Mouse (Mus musculus): ENCODE results near the gene Grk3. TPM values are rescaled to one million over a fixed set of nuclear protein-coding genes. Genes with fewer than 3 reads are reported as not detected.

The Grk3 gene
- total and polyA plus RNA-seq, 2 experiments from 2014 or later = 12.3 to 33.8 TPM

DNA sequence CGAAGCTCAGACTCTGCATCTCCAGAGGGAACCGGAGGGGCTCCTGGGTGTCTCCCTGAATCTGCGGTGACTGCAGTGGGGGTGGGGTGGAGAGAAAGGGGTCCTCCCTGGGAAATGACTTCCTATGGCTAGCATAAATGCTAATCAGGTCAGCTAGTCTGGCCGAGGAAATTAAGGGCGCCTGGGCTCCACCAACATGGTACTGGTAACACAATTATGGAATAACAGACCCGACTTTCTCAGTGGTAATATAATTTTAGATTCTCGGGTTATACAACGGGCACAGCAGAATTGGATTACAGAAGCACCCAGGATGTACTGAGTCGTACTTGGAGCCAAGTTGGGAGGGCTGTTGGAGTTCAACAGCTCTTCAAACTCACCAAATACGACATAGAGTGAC, 79.0 kb downstream of the Grk3 start:
- no peak for TF ChIP-seq CTCF (IDR thresholded peaks at IDR 0.05; ENCODE audit: low read depth)
- Histone ChIP-seq H3K4me2 (ENCODE audit: low read depth, low read length) (no peak overlapping the region), H3K27ac (ENCODE audit: low read depth) (no peak overlapping the region), H3K4me3 (ENCODE audit: low read depth, low read length) (no peak overlapping the region), H3K9ac (replicated peaks; ENCODE audit: low read depth, low read length) (no peak overlapping the region), H3K9me3 (replicated peaks; ENCODE audit: control insufficient read depth, low read length) (no peaks in the 10 kb centered on the region), H3K27me3 (ENCODE audit: control insufficient read depth, insufficient read depth, low read length) (no peaks in the 10 kb centered on the region), H3K36me3 (replicated peaks; ENCODE audit: control insufficient read depth, insufficient read depth, low read length) (peaks cover 4% of the 10 kb centered on the region; the same call in 1 of the 2 replicates), H3K4me1 (ENCODE audit: control insufficient read depth, insufficient read depth) (peaks cover 27% of the 10 kb centered on the region)
- WGBS = 53% methylated on average over 10 of the region's 10 CpGs
- ATAC-seq (ENCODE audit: insufficient read depth, low read depth) (no peak), DNase-seq (ENCODE audit: low spot score) (no peak)

DNA sequence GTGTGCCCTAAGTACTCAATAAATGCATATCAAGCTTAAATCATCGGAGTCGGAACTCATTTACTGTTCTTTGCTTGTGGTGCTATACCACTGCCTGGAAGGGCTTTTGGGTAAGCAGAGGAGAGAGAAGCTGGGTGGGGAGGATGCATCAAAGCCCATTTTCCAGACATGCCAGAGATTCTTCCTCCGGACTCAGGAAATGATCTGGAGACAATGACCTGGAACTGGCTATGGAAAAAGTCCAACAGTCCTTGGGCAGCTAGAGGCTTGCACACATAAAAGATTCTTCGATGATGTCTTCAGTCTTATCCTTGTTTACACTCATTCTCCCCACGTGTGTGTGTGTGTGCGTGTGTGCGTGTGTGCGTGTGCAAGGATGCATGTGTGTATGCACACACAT, 80.2 kb downstream of the Grk3 start:
- H3K4me1 ChIP-seq (ENCODE audit: control insufficient read depth, insufficient read depth) = peaks cover 27% of the 10 kb centered on the region
- no peaks in the 10 kb centered on the region; the same call in 1 of the 2 replicates for H3K36me3 ChIP-seq (replicated peaks; ENCODE audit: control insufficient read depth, insufficient read depth, low read length)
- DNase-seq (ENCODE audit: low spot score) = no peak
- no peaks in the 10 kb centered on the region for H3K27me3 ChIP-seq (ENCODE audit: control insufficient read depth, insufficient read depth, low read length)
- H3K4me2 ChIP-seq (ENCODE audit: low read depth, low read length) = no peak overlapping the region
- H3K27ac ChIP-seq (ENCODE audit: low read depth) = no peak overlapping the region
- ATAC-seq (ENCODE audit: insufficient read depth, low read depth) = no peak
- H3K9me3 ChIP-seq (replicated peaks; ENCODE audit: control insufficient read depth, low read length) = no peaks in the 10 kb centered on the region
- TF ChIP-seq CTCF (IDR thresholded peaks at IDR 0.05; ENCODE audit: low read depth) = no peak
- no peak for TF ChIP-seq EP300 (IDR thresholded peaks at IDR 0.05; ENCODE audit: low read depth)
- no peak overlapping the region for H3K4me3 ChIP-seq (ENCODE audit: low read depth, low read length)
- no peak overlapping the region for H3K9ac ChIP-seq (replicated peaks; ENCODE audit: low read depth, low read length)
- WGBS = 82% methylated on average over 8 of the region's 8 CpGs

DNA sequence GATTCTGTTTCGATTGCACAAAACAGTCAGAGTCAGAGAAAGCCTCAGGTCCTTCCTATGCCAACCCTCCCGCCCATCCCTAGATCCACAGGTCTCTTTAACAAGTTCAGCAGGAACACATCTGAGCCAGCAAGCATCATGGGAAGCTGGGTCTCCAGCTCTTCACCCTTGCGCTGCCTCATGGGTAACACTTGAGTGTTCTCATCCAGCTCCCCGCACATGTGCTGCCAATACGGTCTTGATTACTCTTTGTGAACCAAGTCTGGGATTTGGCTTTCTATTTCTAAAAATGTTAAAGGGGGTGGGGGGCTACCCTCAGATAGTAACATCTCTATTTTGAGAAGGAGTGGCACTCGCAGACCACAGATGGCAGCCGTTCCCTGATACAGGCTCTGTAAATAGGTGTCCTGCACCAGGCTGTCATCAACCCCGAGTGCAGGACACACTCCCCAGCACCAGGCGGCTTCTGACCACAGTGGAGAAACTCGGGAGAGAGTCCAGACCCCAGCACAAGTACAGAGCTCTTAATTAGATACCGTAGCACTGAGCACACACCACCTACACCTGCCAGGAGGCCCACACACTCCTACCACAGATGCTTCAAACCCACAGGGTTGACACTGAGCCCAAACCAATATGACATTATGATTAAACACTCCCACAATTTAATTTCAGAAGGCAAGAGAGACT, 82.6 kb downstream of the Grk3 start:
- peaks cover 30% of the 10 kb centered on the region for H3K4me1 ChIP-seq (ENCODE audit: control insufficient read depth, insufficient read depth)
- 38% methylated on average over 11 of the region's 11 CpGs for WGBS
- H3K27me3 ChIP-seq (ENCODE audit: control insufficient read depth, insufficient read depth, low read length) = no peaks in the 10 kb centered on the region
- peak overlapping the region; percentile 52 for H3K27ac ChIP-seq (ENCODE audit: low read depth)
- H3K9ac ChIP-seq (replicated peaks; ENCODE audit: low read depth, low read length) = no peak overlapping the region
- TF ChIP-seq CTCF (IDR thresholded peaks at IDR 0.05; ENCODE audit: low read depth) = peak; percentile 39; the same call in 1 of the 2 replicates
- 0 out of 2 replicates have a peak, but pooled peaks have one; percentile 63 for TF ChIP-seq EP300 (IDR thresholded peaks at IDR 0.05; ENCODE audit: low read depth)
- no peak overlapping the region for H3K4me3 ChIP-seq (ENCODE audit: low read depth, low read length)
- DNase-seq (ENCODE audit: low spot score) = peak; percentile 86
- peak; percentile 95 for ATAC-seq (ENCODE audit: insufficient read depth, low read depth)
- H3K4me2 ChIP-seq (ENCODE audit: low read depth, low read length) = no peak overlapping the region
- no peaks in the 10 kb centered on the region for H3K9me3 ChIP-seq (replicated peaks; ENCODE audit: control insufficient read depth, low read length)
- H3K36me3 ChIP-seq (replicated peaks; ENCODE audit: control insufficient read depth, insufficient read depth, low read length) = peaks cover 12% of the 10 kb centered on the region

DNA sequence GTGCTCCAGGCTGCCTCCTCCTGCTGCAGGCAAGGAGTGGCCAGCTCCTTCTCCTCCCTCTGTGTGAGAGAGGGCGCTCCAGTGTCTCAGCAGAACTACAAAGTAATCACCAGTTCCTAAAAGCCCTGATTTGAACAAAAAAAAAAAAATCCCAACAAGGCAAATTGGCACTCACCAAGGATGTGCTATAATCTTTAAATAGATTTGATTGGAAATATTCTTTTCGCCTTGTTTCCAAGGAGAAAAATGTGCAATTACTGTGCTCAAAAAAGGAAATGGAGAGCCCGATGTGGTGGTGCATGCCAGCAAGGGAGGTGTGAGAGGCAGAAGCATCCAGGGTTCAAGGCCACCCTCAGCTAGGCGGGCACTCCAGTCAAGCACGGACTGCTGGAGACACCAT, 83.7 kb downstream of the Grk3 start:
- ATAC-seq (ENCODE audit: insufficient read depth, low read depth) (no peak), DNase-seq (ENCODE audit: low spot score) (no peak)
- peaks cover 15% of the 10 kb centered on the region for H3K36me3 ChIP-seq (replicated peaks; ENCODE audit: control insufficient read depth, insufficient read depth, low read length)
- peaks cover 26% of the 10 kb centered on the region for H3K4me1 ChIP-seq (ENCODE audit: control insufficient read depth, insufficient read depth)
- no peak overlapping the region for H3K9ac ChIP-seq (replicated peaks; ENCODE audit: low read depth, low read length)
- H3K27ac ChIP-seq (ENCODE audit: low read depth) = no peak overlapping the region
- no peaks in the 10 kb centered on the region for H3K9me3 ChIP-seq (replicated peaks; ENCODE audit: control insufficient read depth, low read length)
- H3K27me3 ChIP-seq (ENCODE audit: control insufficient read depth, insufficient read depth, low read length) = no peaks in the 10 kb centered on the region
- no peak overlapping the region for H3K4me3 ChIP-seq (ENCODE audit: low read depth, low read length)
- no peak for TF ChIP-seq EP300 (IDR thresholded peaks at IDR 0.05; ENCODE audit: low read depth)
- TF ChIP-seq CTCF (IDR thresholded peaks at IDR 0.05; ENCODE audit: low read depth) = no peak
- H3K4me2 ChIP-seq (ENCODE audit: low read depth, low read length) = no peak overlapping the region
- WGBS = 85% methylated on average over 5 of the region's 5 CpGs

DNA sequence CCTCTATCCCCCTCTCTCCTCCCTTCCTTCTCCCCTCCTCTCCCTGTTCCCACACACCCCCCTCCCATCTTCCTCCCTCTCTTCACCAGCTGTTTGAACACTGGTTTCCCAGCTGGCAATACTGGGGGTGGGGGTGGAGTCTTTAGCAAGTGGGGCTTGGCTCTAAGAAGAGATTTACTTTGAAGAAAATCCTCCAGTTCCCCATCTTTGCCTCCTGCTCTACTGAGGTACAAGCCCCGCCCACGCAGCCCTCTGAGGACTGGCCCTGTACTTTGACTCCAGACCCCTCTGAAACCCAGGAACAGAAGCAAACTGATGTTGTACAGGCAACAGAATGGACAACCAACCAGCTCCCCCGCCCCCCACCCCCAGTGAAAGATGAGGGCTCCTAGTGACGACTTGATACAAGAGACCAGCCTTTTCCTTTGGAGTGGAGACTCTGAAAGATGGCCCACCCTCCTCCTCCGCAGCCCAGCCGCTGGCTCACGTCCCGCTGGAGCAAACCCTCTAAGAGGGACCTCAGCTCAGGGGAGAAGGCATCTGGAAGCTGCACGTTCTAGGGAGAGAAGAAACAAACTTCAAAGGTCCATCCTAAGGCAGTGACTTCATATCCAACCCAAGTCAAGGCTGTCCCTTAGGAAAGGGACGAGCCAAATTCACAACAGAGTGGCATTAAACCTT, 87.2 kb downstream of the Grk3 start:
- Histone ChIP-seq H3K27me3 (ENCODE audit: control insufficient read depth, insufficient read depth, low read length) (no peaks in the 10 kb centered on the region), H3K4me3 (ENCODE audit: low read depth, low read length) (no peak overlapping the region), H3K9me3 (replicated peaks; ENCODE audit: control insufficient read depth, low read length) (no peaks in the 10 kb centered on the region), H3K4me1 (ENCODE audit: control insufficient read depth, insufficient read depth) (peaks cover 8% of the 10 kb centered on the region; the same call in 1 of the 2 replicates), H3K27ac (ENCODE audit: low read depth) (no peak overlapping the region), H3K4me2 (ENCODE audit: low read depth, low read length) (no peak overlapping the region), H3K9ac (replicated peaks; ENCODE audit: low read depth, low read length) (no peak overlapping the region), H3K36me3 (replicated peaks; ENCODE audit: control insufficient read depth, insufficient read depth, low read length) (peaks cover 22% of the 10 kb centered on the region)
- DNase-seq (ENCODE audit: low spot score) (no peak), ATAC-seq (ENCODE audit: insufficient read depth, low read depth) (no peak)
- WGBS = 41% methylated on average over 10 of the region's 10 CpGs
- TF ChIP-seq CTCF (IDR thresholded peaks at IDR 0.05; ENCODE audit: low read depth) (no peak), EP300 (IDR thresholded peaks at IDR 0.05; ENCODE audit: low read depth) (no peak)

Measured in heart, postnatal 0 days (tissue).